Mouse (Mus musculus) lung, postnatal 0 days (tissue): Measurements from ENCODE around the gene Pctp. TPM values are rescaled to one million over a fixed set of nuclear protein-coding genes. Genes with fewer than 3 reads are reported as not detected.
A peak's percentile ranks its signal among the peaks of the same experiment; 100 is the strongest.

Experiments used
- ATAC-seq: fragments of 200-750 bp; cut with Nextera tagmentation; 2 replicates; pipeline ENCODE4 v1.8.0; 2017; ENCODE audit warnings: moderate library complexity
- DNase-seq: peaks from one replicate; pipeline ENCODE4 v3.0.0-alpha.2; 2016; ENCODE audit warnings: low spot score
- H3K27ac ChIP-seq: fragments of 300-500 bp; sonication (generic); 2 replicates; pipeline ENCODE4 v1.5.1; 2014; ENCODE audit warnings: antibody characterized with exemption, mild to moderate bottlenecking, low read length, mixed read lengths
- H3K27me3 ChIP-seq: fragments of 300-500 bp; sonication (generic); replicated peaks from 2 replicates; pipeline ENCODE4 v1.6.1; 2014; ENCODE audit warnings: low read length, mixed read lengths; ENCODE audit not compliant: insufficient read depth
- H3K36me3 ChIP-seq: fragments of 300-500 bp; sonication (generic); 2 replicates; pipeline ENCODE4 v1.6.1; 2014; ENCODE audit warnings: low read length, mixed read lengths; ENCODE audit not compliant: insufficient read depth
- H3K4me1 ChIP-seq: fragments of 300-500 bp; sonication (generic); 2 replicates; pipeline ENCODE4 v1.6.1; 2014; ENCODE audit warnings: antibody characterized with exemption, low read depth, low read length, mixed read lengths; ENCODE audit not compliant: insufficient read depth
- H3K4me2 ChIP-seq: fragments of 300-500 bp; sonication (generic); replicated peaks from 2 replicates; pipeline ENCODE4 v1.6.1; 2014; ENCODE audit warnings: low read depth, mild to moderate bottlenecking, low read length, moderate library complexity, mixed read lengths
- H3K4me3 ChIP-seq: fragments of 300-500 bp; sonication (generic); 2 replicates; pipeline ENCODE4 v1.5.1; 2014; ENCODE audit warnings: low read depth, low read length
- H3K9ac ChIP-seq: fragments of 300-500 bp; sonication (generic); replicated peaks from 2 replicates; pipeline ENCODE4 v1.6.1; 2014; ENCODE audit warnings: low read depth, mild to moderate bottlenecking
- H3K9me3 ChIP-seq: fragments of 300-500 bp; sonication (generic); 2 replicates; pipeline ENCODE4 v1.6.1; 2016; ENCODE audit warnings: low read length, mixed read lengths
- CTCF ChIP-seq: IDR thresholded peaks from 2 replicates; pipeline ENCODE4 v1.5.1; 2016; ENCODE audit warnings: antibody characterized with exemption, mild to moderate bottlenecking
- EP300 ChIP-seq: IDR thresholded peaks from 2 replicates; pipeline ENCODE4 v1.6.1; 2016; ENCODE audit warnings: antibody characterized with exemption, mild to moderate bottlenecking, control low read depth
- WGBS: fragments of 180-500 bp; shearing (Covaris S2); extraction: QIAGEN DNeasy Blood & Tissue Kit; methylation state at CpG from one replicate; pipeline ENCODE4 v1.1.7; 2014; 5-methylcytosine and 5-hydroxymethylcytosine counted together
- polyA plus RNA-seq: library from polyadenylated mRNA; unstranded; fragments of >200 nt; fragmentation: Nextera tagmentation; extraction: Ambion mirVana; gene quantifications from 2 replicates; pipeline ENCODE4 v1.2.1, GENCODE M21; 2015

Gene Pctp
- polyA plus RNA-seq: 11.0 and 11.5 TPM in 2 replicates

- ATAC-seq (peak; percentile 99), DNase-seq (peak; percentile 96)
- Histone ChIP-seq H3K27me3 (no peaks in the 10 kb centered on the region), H3K9me3 (no peaks in the 10 kb centered on the region), H3K36me3 (no peaks in the 10 kb centered on the region), H3K4me2 (peak within 1 kb of the TSS; percentile 87), H3K27ac (peak within 1 kb of the TSS; percentile 54), H3K4me1 (peaks cover 11% of the 10 kb centered on the region; the same call in 1 of the 2 replicates), H3K9ac (0 out of 2 replicates have a peak within 1 kb of the TSS, but pooled peaks have one; percentile 32), H3K4me3 (peak within 1 kb of the TSS; percentile 45)
- WGBS: 6% methylated on average over 35 of the region's 35 CpGs
- TF ChIP-seq CTCF: no peak
- TF ChIP-seq EP300: no peak
Observed at GRCm38 (mm10) chr11:90002231-90002986, at the start of gene Pctp. TSS of gene Pctp (minus strand) at chr11:90002894.

- TF ChIP-seq CTCF (no peak), EP300 (peak; percentile 83)
- peak overlapping the region; percentile 32; the same call in 1 of the 2 replicates for H3K27ac ChIP-seq
- WGBS: 67% methylated on average over 7 of the region's 7 CpGs
Observed at GRCm38 (mm10) chr11:90050016-90050415, 47.3 kb upstream of the Pctp start.

GRCm38 (mm10) chr11:90047271-90047670, 44.6 kb upstream of the Pctp start:
- Histone ChIP-seq H3K9me3 (no peaks in the 10 kb centered on the region), H3K27me3 (no peaks in the 10 kb centered on the region), H3K27ac (no peak overlapping the region), H3K9ac (no peak overlapping the region), H3K4me1 (no peaks in the 10 kb centered on the region), H3K4me3 (no peak overlapping the region), H3K4me2 (no peak overlapping the region), H3K36me3 (no peaks in the 10 kb centered on the region)
- WGBS: 45% methylated on average over 9 of the region's 9 CpGs
- DNase-seq: no peak
- ATAC-seq: no peak
- TF ChIP-seq CTCF: no peak
- TF ChIP-seq EP300: no peak

More at GRCm38 (mm10) chr11:90050016-90050415, 47.3 kb upstream of the Pctp start:
- Histone ChIP-seq H3K27me3 (no peaks in the 10 kb centered on the region), H3K36me3 (no peaks in the 10 kb centered on the region), H3K4me1 (no peaks in the 10 kb centered on the region), H3K9me3 (no peaks in the 10 kb centered on the region), H3K4me3 (no peak overlapping the region), H3K4me2 (no peak overlapping the region), H3K9ac (no peak overlapping the region)
- ATAC-seq (peak; percentile 24; the same call in 1 of the 2 replicates), DNase-seq (peak; percentile 35)

GRCm38 (mm10) chr11:90046211-90046610, 43.5 kb upstream of the Pctp start:
- 44% methylated on average over 7 of the region's 7 CpGs for WGBS
- Histone ChIP-seq H3K9me3 (no peaks in the 10 kb centered on the region), H3K4me3 (no peak overlapping the region), H3K4me1 (no peaks in the 10 kb centered on the region), H3K4me2 (no peak overlapping the region), H3K9ac (no peak overlapping the region), H3K27ac (no peak overlapping the region), H3K27me3 (no peaks in the 10 kb centered on the region), H3K36me3 (no peaks in the 10 kb centered on the region)
- no peak for TF ChIP-seq EP300
- TF ChIP-seq CTCF: no peak
- DNase-seq: no peak
- no peak for ATAC-seq

- Histone ChIP-seq H3K27ac (peak overlapping the region; percentile 76), H3K4me3 (no peak overlapping the region), H3K9ac (no peak overlapping the region), H3K27me3 (no peaks in the 10 kb centered on the region), H3K36me3 (no peaks in the 10 kb centered on the region), H3K9me3 (no peaks in the 10 kb centered on the region), H3K4me2 (no peak overlapping the region), H3K4me1 (no peaks in the 10 kb centered on the region)
- peak; percentile 100 for TF ChIP-seq EP300
- peak; percentile 39 for TF ChIP-seq CTCF
- WGBS: 61% methylated on average over 4 of the region's 4 CpGs
- DNase-seq (peak; percentile 71), ATAC-seq (peak; percentile 92)
Observed at GRCm38 (mm10) chr11:90044459-90044858, 41.8 kb upstream of the Pctp start.

- Histone ChIP-seq H3K9me3 (no peaks in the 10 kb centered on the region), H3K27me3 (no peaks in the 10 kb centered on the region), H3K4me1 (no peaks in the 10 kb centered on the region), H3K27ac (no peak overlapping the region; the same call in 1 of the 2 replicates), H3K4me3 (no peak overlapping the region), H3K9ac (no peak overlapping the region), H3K4me2 (no peak overlapping the region), H3K36me3 (no peaks in the 10 kb centered on the region)
- peak; percentile 86 for DNase-seq
- peak; percentile 46 for ATAC-seq
- WGBS: 21% methylated on average over 5 of the region's 5 CpGs
- peak; percentile 85 for TF ChIP-seq CTCF
- no peak for TF ChIP-seq EP300
Observed at GRCm38 (mm10) chr11:90038022-90038421, 35.3 kb upstream of the Pctp start.
